Mouse (Mus musculus) midbrain, embryonic 16.5 days (tissue): ENCODE results near the gene 1700007K13Rik. TPM values are rescaled to one million over a fixed set of nuclear protein-coding genes. Genes with fewer than 3 reads are reported as not detected.

ENCODE experiments used
- ATAC-seq: fragments of 200-750 bp; cut with Nextera tagmentation; 2 replicates; pipeline ENCODE4 v1.8.0; 2017; ENCODE audit warnings: moderate TSS enrichment
- H3K27ac ChIP-seq: fragments of 300-500 bp; sonication (generic); 2 replicates; pipeline ENCODE4 v1.5.1; 2014; ENCODE audit warnings: mild to moderate bottlenecking, low read length, mixed read lengths
- H3K27me3 ChIP-seq: fragments of 300-500 bp; sonication (generic); 2 replicates; pipeline ENCODE4 v1.6.1; 2014; ENCODE audit warnings: low read depth, low read length, mixed read lengths; ENCODE audit not compliant: control insufficient read depth, insufficient read depth
- H3K36me3 ChIP-seq: fragments of 300-500 bp; sonication (generic); 2 replicates; pipeline ENCODE4 v1.6.1; 2014; ENCODE audit warnings: mild to moderate bottlenecking, low read length, moderate library complexity, mixed read lengths; ENCODE audit not compliant: control insufficient read depth, insufficient read depth
- H3K4me1 ChIP-seq: fragments of 300-500 bp; sonication (generic); 2 replicates; pipeline ENCODE4 v1.6.1; 2014; ENCODE audit warnings: mild to moderate bottlenecking, low read length, mixed read lengths; ENCODE audit not compliant: control insufficient read depth, insufficient read depth
- H3K4me2 ChIP-seq: fragments of 300-500 bp; sonication (generic); 2 replicates; pipeline ENCODE4 v1.6.1; 2014; ENCODE audit warnings: mild to moderate bottlenecking, low read length, mixed read lengths
- H3K4me3 ChIP-seq: fragments of 300-500 bp; sonication (generic); 2 replicates; pipeline ENCODE4 v1.5.1; 2014; ENCODE audit warnings: low read depth, mild to moderate bottlenecking, low read length, moderate library complexity, mixed read lengths
- H3K9ac ChIP-seq: fragments of 300-500 bp; sonication (generic); 2 replicates; pipeline ENCODE4 v1.6.1; 2014; ENCODE audit warnings: low read depth, low read length, mixed read lengths
- H3K9me3 ChIP-seq: fragments of 300-500 bp; sonication (generic); replicated peaks from 2 replicates; pipeline ENCODE4 v1.6.1; 2014; ENCODE audit warnings: mild to moderate bottlenecking, low read length, mixed read lengths; ENCODE audit not compliant: control insufficient read depth, poor library complexity, severe bottlenecking
- WGBS: fragments of 180-500 bp; shearing (Covaris S2); extraction: QIAGEN DNeasy Blood & Tissue Kit; methylation state at CpG from one replicate; pipeline ENCODE4 v1.1.7; 2014; 5-methylcytosine and 5-hydroxymethylcytosine counted together
- polyA plus RNA-seq: library from polyadenylated mRNA; unstranded; fragments of >200 nt; fragmentation: Nextera tagmentation; extraction: Ambion mirVana; gene quantifications from 2 replicates; pipeline ENCODE4 v1.2.1, GENCODE M21; 2015

The 1700007K13Rik gene
- polyA plus RNA-seq, 1 experiment from 2014 or later = 3.5 TPM

- no peak overlapping the region for H3K4me3 ChIP-seq
- 42% methylated on average over 10 of the region's 10 CpGs for WGBS
- H3K4me1 ChIP-seq = 0 out of 2 replicates have a peak, but pooled peaks cover 9% of the 10 kb centered on the region
- H3K27ac ChIP-seq = no peak overlapping the region
- no peak overlapping the region for H3K9ac ChIP-seq
- no peaks in the 10 kb centered on the region for H3K36me3 ChIP-seq
- H3K9me3 ChIP-seq = no peaks in the 10 kb centered on the region
- peak; percentile 19; the same call in 1 of the 2 replicates for ATAC-seq
- no peak overlapping the region for H3K4me2 ChIP-seq
- H3K27me3 ChIP-seq = no peaks in the 10 kb centered on the region
Measured at GRCm38 (mm10) chr2:28415387-28416024, 50.6 kb downstream of the 1700007K13Rik start.

GRCm38 (mm10) chr2:28414757-28415137 is 51.4 kb downstream of the 1700007K13Rik start:
- Histone ChIP-seq H3K9me3 (no peaks in the 10 kb centered on the region), H3K27me3 (no peaks in the 10 kb centered on the region), H3K9ac (no peak overlapping the region), H3K4me2 (no peak overlapping the region), H3K27ac (no peak overlapping the region), H3K4me1 (peaks cover 11% of the 10 kb centered on the region), H3K36me3 (no peaks in the 10 kb centered on the region), H3K4me3 (no peak overlapping the region)
- 92% methylated on average over 5 of the region's 5 CpGs for WGBS
- no peak for ATAC-seq

- 91% methylated on average over 5 of the region's 5 CpGs for WGBS
- peaks cover 16% of the 10 kb centered on the region for H3K4me1 ChIP-seq
- no peak overlapping the region for H3K9ac ChIP-seq
- no peak overlapping the region for H3K4me3 ChIP-seq
- H3K4me2 ChIP-seq = no peak overlapping the region
- H3K9me3 ChIP-seq = no peaks in the 10 kb centered on the region
- H3K36me3 ChIP-seq = no peaks in the 10 kb centered on the region
- ATAC-seq = no peak
- H3K27ac ChIP-seq = no peak overlapping the region
- H3K27me3 ChIP-seq = no peaks in the 10 kb centered on the region
Measured at GRCm38 (mm10) chr2:28414116-28414756, 51.9 kb downstream of the 1700007K13Rik start.

GRCm38 (mm10) chr2:28412936-28413335 is 53.2 kb downstream of the 1700007K13Rik start:
- Histone ChIP-seq H3K9me3 (no peaks in the 10 kb centered on the region), H3K4me2 (no peak overlapping the region), H3K4me3 (no peak overlapping the region), H3K9ac (no peak overlapping the region), H3K27me3 (no peaks in the 10 kb centered on the region), H3K4me1 (peaks cover 19% of the 10 kb centered on the region), H3K27ac (no peak overlapping the region), H3K36me3 (no peaks in the 10 kb centered on the region)
- ATAC-seq = no peak
- 75% methylated on average over 6 of the region's 6 CpGs for WGBS

Other genes starting within 250 kb of the 1700007K13Rik start
- 19.8 and 22.7 TPM in 2 replicates for gene Ppp1r26, start 19.5 kb downstream of the 1700007K13Rik start, polyA plus RNA-seq
- 45.7 and 47.8 TPM in 2 replicates for gene Mrps2, start 1.7 kb upstream of the 1700007K13Rik start, polyA plus RNA-seq
- gene Gbgt1, start 30.6 kb upstream of the 1700007K13Rik start, polyA plus RNA-seq = 1.1 and 1.2 TPM in 2 replicates
- 2.3 and 3.6 TPM in 2 replicates for gene Gm10134, start 39.8 kb upstream of the 1700007K13Rik start, polyA plus RNA-seq
- gene Ralgds, start 46.8 kb upstream of the 1700007K13Rik start, polyA plus RNA-seq = 78.4 and 82.0 TPM in 2 replicates
- gene Cel, start 97.1 kb upstream of the 1700007K13Rik start, polyA plus RNA-seq = not detected in 2 replicates
- gene Gtf3c5, start 117.4 kb upstream of the 1700007K13Rik start, polyA plus RNA-seq = 42.3 and 46.3 TPM in 2 replicates
- not detected in 2 replicates for gene Gfi1b, start 155.7 kb upstream of the 1700007K13Rik start, polyA plus RNA-seq
- 30.4 and 37.9 TPM in 2 replicates for gene Tsc1, start 174.9 kb upstream of the 1700007K13Rik start, polyA plus RNA-seq
- gene Spaca9, start 233.4 kb upstream of the 1700007K13Rik start, polyA plus RNA-seq = 1.8 and 2.8 TPM in 2 replicates
- 3.4 and 4.5 TPM in 2 replicates for gene Ak8, start 233.8 kb upstream of the 1700007K13Rik start, polyA plus RNA-seq